Mouse (Mus musculus) thymus, adult 2 months (tissue): ENCODE results near the gene Synj2. TPM values are rescaled to one million over a fixed set of nuclear protein-coding genes. Genes with fewer than 3 reads are reported as not detected.

Source experiments
- DNase-seq: peaks from one replicate; pipeline ENCODE4 v3.0.0; 2021
- H3K27ac ChIP-seq: fragments of 200-500 bp; 2 replicates; pipeline ENCODE4 v1.5.1; 2012; ENCODE audit warnings: low read length, control low read depth; ENCODE audit not compliant: control insufficient read depth, insufficient read depth
- H3K27me3 ChIP-seq: fragments of 200-500 bp; 2 replicates; pipeline ENCODE4 v1.6.1; 2012; ENCODE audit warnings: mild to moderate bottlenecking, low read length, moderate library complexity, mixed read lengths; ENCODE audit not compliant: control insufficient read depth, insufficient read depth
- H3K36me3 ChIP-seq: fragments of 200-500 bp; 2 replicates; pipeline ENCODE4 v1.6.1; 2012; ENCODE audit warnings: mild to moderate bottlenecking, low read length, moderate library complexity; ENCODE audit not compliant: control insufficient read depth, insufficient read depth
- H3K4me1 ChIP-seq: fragments of 200-500 bp; replicated peaks from 2 replicates; pipeline ENCODE4 v1.6.1; 2012; ENCODE audit warnings: low read length; ENCODE audit not compliant: control insufficient read depth, insufficient read depth
- H3K4me3 ChIP-seq: fragments of 200-500 bp; 2 replicates; pipeline ENCODE4 v1.5.1; 2012; ENCODE audit warnings: mild to moderate bottlenecking, low read length, control low read depth, moderate library complexity; ENCODE audit not compliant: control insufficient read depth, insufficient read depth
- CTCF ChIP-seq: fragments of 200-500 bp; IDR thresholded peaks from 2 replicates; pipeline ENCODE4 v1.5.1; 2012; ENCODE audit warnings: mild to moderate bottlenecking, control low read depth, low read length, moderate library complexity, borderline replicate concordance; ENCODE audit not compliant: control insufficient read depth, poor library complexity, insufficient read depth; ENCODE audit errors: extremely low read depth
- POLR2A ChIP-seq: fragments of 200-500 bp; IDR thresholded peaks from 2 replicates; pipeline ENCODE4 v1.6.1; 2012; ENCODE audit warnings: mild to moderate bottlenecking, low read length, control low read depth, moderate library complexity; ENCODE audit not compliant: control insufficient read depth, poor library complexity, insufficient read depth; ENCODE audit errors: extremely low read depth
- WGBS: fragments of 180-500 bp; shearing (Covaris S2); methylation state at CpG from one replicate; pipeline ENCODE4 v1.1.7; 2018; 5-methylcytosine and 5-hydroxymethylcytosine counted together
- polyA plus RNA-seq: library from polyadenylated mRNA; depleted of rRNA; stranded (reverse); fragments of >200 nt; gene quantifications from 2 replicates; pipeline ENCODE4 v1.2.3, GENCODE M21; 2012

Gene Synj2
- polyA plus RNA-seq, 1 experiment: 9.0 TPM

DNA sequence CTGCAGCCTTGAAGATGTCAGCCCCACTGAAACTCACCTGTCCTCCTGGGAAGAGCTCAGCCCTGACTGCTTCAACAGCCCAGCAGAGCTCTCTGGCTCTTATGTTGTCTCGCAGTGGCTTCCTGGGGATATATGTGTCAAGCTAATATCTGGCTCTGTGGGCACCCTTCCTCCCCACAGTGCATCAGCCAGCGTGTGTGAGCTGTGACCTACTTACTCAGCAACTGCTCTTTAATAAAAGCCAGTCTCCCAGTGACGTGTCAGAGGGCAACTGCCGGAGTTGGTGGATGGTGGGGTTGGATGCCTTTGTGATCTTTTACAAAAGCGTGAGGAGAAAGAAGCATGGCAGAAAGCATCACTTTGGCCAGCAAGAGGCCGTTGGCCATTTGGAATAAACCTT lies 42.8 kb downstream of the Synj2 start:
- Histone ChIP-seq H3K4me3 (no peak overlapping the region), H3K27me3 (no peaks in the 10 kb centered on the region), H3K4me1 (no peaks in the 10 kb centered on the region), H3K36me3 (no peaks in the 10 kb centered on the region), H3K27ac (no peak overlapping the region)
- DNase-seq: no peak
- TF ChIP-seq CTCF (no peak), POLR2A (no peak)
- 94% methylated on average over 6 of the region's 6 CpGs for WGBS

DNA sequence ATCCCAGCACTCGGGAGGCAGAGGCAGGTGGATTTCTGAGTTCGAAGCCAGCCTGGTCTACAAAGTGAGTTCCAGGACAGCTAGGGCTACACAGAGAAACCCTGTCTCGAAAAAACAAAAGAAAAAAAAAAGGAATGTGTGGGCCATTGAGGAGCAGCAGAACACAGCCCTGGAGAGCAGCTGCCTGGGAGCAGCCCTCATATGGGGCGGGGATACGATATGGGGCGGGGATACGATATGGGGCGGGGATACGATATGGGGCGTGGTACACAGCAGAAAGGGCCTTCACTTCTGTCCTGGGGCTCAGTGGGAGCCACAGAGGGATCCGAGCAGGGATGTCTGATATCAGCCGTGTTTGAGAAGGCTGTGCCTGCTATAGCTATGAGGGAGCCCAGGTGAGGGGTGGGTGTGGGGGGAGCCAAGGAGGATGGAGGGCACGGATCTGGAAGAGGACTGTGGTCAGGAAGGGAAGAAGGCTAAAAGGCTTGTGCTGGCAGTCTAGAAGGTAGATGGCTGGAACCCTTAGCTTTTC lies 43.7 kb downstream of the Synj2 start:
- DNase-seq: no peak
- H3K27ac ChIP-seq: no peak overlapping the region
- TF ChIP-seq POLR2A (no peak), CTCF (no peak)

GRCm38 (mm10) chr17:5985271-5985670 lies 44.2 kb downstream of the Synj2 start:
- Histone ChIP-seq H3K4me3 (no peak overlapping the region), H3K4me1 (no peaks in the 10 kb centered on the region)
- WGBS: 92% methylated on average over 1 of the region's 1 CpGs

More for the DNA sequence above, 43.7 kb downstream of the Synj2 start:
- H3K4me3 ChIP-seq: no peak overlapping the region
- 94% methylated on average over 13 of the region's 13 CpGs for WGBS
- no peaks in the 10 kb centered on the region for H3K4me1 ChIP-seq
- H3K36me3 ChIP-seq: no peaks in the 10 kb centered on the region
- H3K27me3 ChIP-seq: no peaks in the 10 kb centered on the region

GRCm38 (mm10) chr17:5987271-5988056 lies 46.4 kb downstream of the Synj2 start:
- TF ChIP-seq CTCF: no peak
- no peak for TF ChIP-seq POLR2A
- no peaks in the 10 kb centered on the region for H3K36me3 ChIP-seq
- no peak overlapping the region for H3K4me3 ChIP-seq
- H3K27ac ChIP-seq: no peak overlapping the region
- H3K4me1 ChIP-seq: no peaks in the 10 kb centered on the region
- WGBS: 90% methylated on average over 11 of the region's 11 CpGs
- H3K27me3 ChIP-seq: no peaks in the 10 kb centered on the region
- DNase-seq: no peak

More at GRCm38 (mm10) chr17:5985271-5985670, 44.2 kb downstream of the Synj2 start:
- Histone ChIP-seq H3K36me3 (no peaks in the 10 kb centered on the region), H3K27ac (no peak overlapping the region), H3K27me3 (no peaks in the 10 kb centered on the region)
- no peak for TF ChIP-seq POLR2A
- no peak for DNase-seq

- Histone ChIP-seq H3K27me3 (no peaks in the 10 kb centered on the region), H3K4me3 (no peak overlapping the region), H3K4me1 (no peaks in the 10 kb centered on the region), H3K27ac (no peak overlapping the region), H3K36me3 (no peaks in the 10 kb centered on the region)
- no peak for DNase-seq
- TF ChIP-seq CTCF: no peak
- no peak for TF ChIP-seq POLR2A
- 97% methylated on average over 4 of the region's 4 CpGs for WGBS
Observed at GRCm38 (mm10) chr17:5988102-5988501, 47.0 kb downstream of the Synj2 start.

DNA sequence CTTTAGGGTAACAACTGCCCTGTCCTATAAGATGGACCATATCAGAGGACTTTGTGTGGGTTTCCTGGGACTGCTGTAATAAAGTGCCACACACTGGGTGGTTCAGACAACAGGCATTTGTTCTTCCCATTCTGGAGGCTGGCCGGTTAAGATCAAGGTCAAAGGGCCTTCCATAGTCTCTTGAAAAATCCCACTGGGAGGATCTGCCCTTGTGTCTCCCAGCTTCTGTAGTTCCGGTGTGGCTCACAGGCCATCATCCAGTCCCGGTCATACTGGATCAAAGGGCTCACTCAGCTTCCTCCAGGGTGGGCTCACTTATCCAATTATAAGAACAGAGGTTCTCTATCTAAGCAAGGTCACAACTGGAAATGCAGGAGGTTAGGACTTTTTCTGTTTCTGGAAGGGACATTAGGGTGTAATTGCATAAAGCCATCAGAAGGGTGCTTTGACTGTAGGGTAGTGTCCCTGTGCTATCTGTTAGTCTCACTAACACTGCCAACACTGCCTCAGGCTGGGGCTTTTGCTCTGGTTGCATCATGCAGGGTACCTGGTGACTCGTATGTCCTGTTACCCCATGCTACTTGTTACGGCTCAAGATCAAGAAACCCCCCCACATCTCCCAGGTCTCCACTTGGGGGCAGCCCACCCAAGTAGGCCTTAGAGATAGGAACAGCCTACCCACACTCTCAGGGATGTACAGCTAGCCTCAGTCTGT lies 51.9 kb downstream of the Synj2 start:
- no peak overlapping the region for H3K4me3 ChIP-seq
- no peaks in the 10 kb centered on the region for H3K27me3 ChIP-seq
- no peak for DNase-seq
- H3K27ac ChIP-seq: no peak overlapping the region
- TF ChIP-seq CTCF: no peak
- TF ChIP-seq POLR2A: no peak
- H3K36me3 ChIP-seq: no peaks in the 10 kb centered on the region
- no peaks in the 10 kb centered on the region for H3K4me1 ChIP-seq
- 96% methylated on average over 5 of the region's 5 CpGs for WGBS
